Mouse (Mus musculus): ENCODE data around the gene Atp2b2. TPM values are rescaled to one million over a fixed set of nuclear protein-coding genes. Genes with fewer than 3 reads are reported as not detected.

The Atp2b2 gene
- total and polyA plus RNA-seq, 3 experiments, result 0.04 TPM; not detected in 2

- TF ChIP-seq JUND (IDR thresholded peaks at IDR 0.05; ENCODE audit: low read depth, low read length) (no peak), UBTF (IDR thresholded peaks at IDR 0.05; ENCODE audit: borderline replicate concordance, insufficient read depth, low read depth, low read length) (no peak), EP300 (IDR thresholded peaks at IDR 0.05; ENCODE audit: low read depth in 1 of 2, low read length in 2 of 2) (no peak), POLR2A (IDR thresholded peaks at IDR 0.05; ENCODE audit: control insufficient read depth in 1 of 2, insufficient read depth in 1 of 2, low read depth in 1 of 2, low read length in 2 of 2, poor library complexity in 1 of 2) (no peak)
Observed at GRCm38 (mm10) chr6:113745117-113745516, 297.3 kb downstream of the Atp2b2 start.

GRCm38 (mm10) chr6:113743111-113743510 lies 299.3 kb downstream of the Atp2b2 start:
- H3K27me3 ChIP-seq (ENCODE audit: control insufficient read depth in 1 of 2, insufficient read depth in 2 of 2, low read length in 2 of 2), result peaks cover 6 to 8% of the 10 kb centered on the region in 2 experiments
- no peak overlapping the region for H3K9ac ChIP-seq (ENCODE audit: control insufficient read depth, low read depth, low read length, poor library complexity, severe bottlenecking)
- no peak overlapping the region for H3K27ac ChIP-seq (ENCODE audit: control insufficient read depth, low read depth, low read length)
- H3K4me1 ChIP-seq (ENCODE audit: control insufficient read depth in 1 of 2, insufficient read depth in 2 of 2, low read length in 2 of 2), result peaks cover 0 to 9% of the 10 kb centered on the region in 2 experiments; a peak in 3 of 4 replicates
- TF ChIP-seq CHD1 (IDR thresholded peaks at IDR 0.05; ENCODE audit: low read depth, low read length) (no peak), NRF1 (IDR thresholded peaks at IDR 0.05; ENCODE audit: insufficient read depth, low read depth, low read length, poor library complexity, severe bottlenecking) (no peak), GATA1 (IDR thresholded peaks at IDR 0.05; ENCODE audit: low read depth, low read length) (no peak), RAD21 (IDR thresholded peaks at IDR 0.05; ENCODE audit: low read depth, low read length) (no peak)
- H3K79me2 ChIP-seq (ENCODE audit: control insufficient read depth, insufficient read depth, low read length, poor library complexity), result peaks cover 22% of the 10 kb centered on the region
- DNase-seq (ENCODE audit: low read depth, low spot score), result no peak
- H3K36me3 ChIP-seq (ENCODE audit: control insufficient read depth in 1 of 2, insufficient read depth in 2 of 2, low read length in 2 of 2), result peaks cover 2 to 7% of the 10 kb centered on the region in 2 experiments; a peak in 2 of 4 replicates
- H3K4me3 ChIP-seq (ENCODE audit: control insufficient read depth in 1 of 2, insufficient read depth in 1 of 2, low read depth in 2 of 2, low read length in 2 of 2), result no peak overlapping the region
- no peaks in the 10 kb centered on the region for H3K9me3 ChIP-seq (replicated peaks; ENCODE audit: insufficient read depth, low read length)

More at GRCm38 (mm10) chr6:113745117-113745516, 297.3 kb downstream of the Atp2b2 start:
- H3K27ac ChIP-seq (ENCODE audit: control insufficient read depth, low read depth, low read length), result no peak overlapping the region
- H3K9me3 ChIP-seq (replicated peaks; ENCODE audit: insufficient read depth, low read length), result no peaks in the 10 kb centered on the region
- H3K79me2 ChIP-seq (ENCODE audit: control insufficient read depth, insufficient read depth, low read length, poor library complexity), result peaks cover 4% of the 10 kb centered on the region
- H3K27me3 ChIP-seq (ENCODE audit: control insufficient read depth in 1 of 2, insufficient read depth in 2 of 2, low read length in 2 of 2), result peaks cover 6 to 9% of the 10 kb centered on the region in 2 experiments
- no peaks in the 10 kb centered on the region for H3K4me1 ChIP-seq (ENCODE audit: control insufficient read depth in 1 of 2, insufficient read depth in 2 of 2, low read length in 2 of 2)
- H3K4me3 ChIP-seq (ENCODE audit: control insufficient read depth in 1 of 2, insufficient read depth in 1 of 2, low read depth in 2 of 2, low read length in 2 of 2), result no peak overlapping the region
- H3K36me3 ChIP-seq (ENCODE audit: control insufficient read depth in 1 of 2, insufficient read depth in 2 of 2, low read length in 2 of 2), result no peaks in the 10 kb centered on the region
- no peak for DNase-seq (ENCODE audit: low read depth, low spot score)
- no peak overlapping the region for H3K9ac ChIP-seq (ENCODE audit: control insufficient read depth, low read depth, low read length, poor library complexity, severe bottlenecking)

GRCm38 (mm10) chr6:113742321-113742720 lies 300.1 kb downstream of the Atp2b2 start:
- DNase-seq (ENCODE audit: low read depth, low spot score), result no peak
- Histone ChIP-seq H3K9me3 (replicated peaks; ENCODE audit: insufficient read depth, low read length) (no peaks in the 10 kb centered on the region), H3K9ac (ENCODE audit: control insufficient read depth, low read depth, low read length, poor library complexity, severe bottlenecking) (no peak overlapping the region), H3K27me3 (ENCODE audit: control insufficient read depth in 1 of 2, insufficient read depth in 2 of 2, low read length in 2 of 2) (peaks cover 6 to 7% of the 10 kb centered on the region in 2 experiments), H3K4me1 (ENCODE audit: control insufficient read depth in 1 of 2, insufficient read depth in 2 of 2, low read length in 2 of 2) (peaks cover 0 to 9% of the 10 kb centered on the region in 2 experiments; a peak in 3 of 4 replicates), H3K27ac (ENCODE audit: control insufficient read depth, low read depth, low read length) (no peak overlapping the region), H3K79me2 (ENCODE audit: control insufficient read depth, insufficient read depth, low read length, poor library complexity) (peaks cover 27% of the 10 kb centered on the region), H3K4me3 (ENCODE audit: control insufficient read depth in 1 of 2, insufficient read depth in 1 of 2, low read depth in 2 of 2, low read length in 2 of 2) (no peak overlapping the region), H3K36me3 (ENCODE audit: control insufficient read depth in 1 of 2, insufficient read depth in 2 of 2, low read length in 2 of 2) (peaks cover 2 to 7% of the 10 kb centered on the region in 2 experiments; a peak in 2 of 4 replicates)
- no peak for TF ChIP-seq MYB (IDR thresholded peaks at IDR 0.05; ENCODE audit: low read depth, low read length)
- TF ChIP-seq CTCF (IDR thresholded peaks at IDR 0.05 in 2 of 3, conservative IDR thresholded peaks at IDR 0.05 in 1 of 3; ENCODE audit: control insufficient read depth in 1 of 3, insufficient read depth in 1 of 3, low read depth in 2 of 3, low read length in 3 of 3, poor library complexity in 1 of 3, severe bottlenecking in 1 of 3), result no peak
- TF ChIP-seq GABPA (IDR thresholded peaks at IDR 0.05; ENCODE audit: low read depth, low read length), result no peak
- no peak for TF ChIP-seq MAX (IDR thresholded peaks at IDR 0.05; ENCODE audit: low read length)
- TF ChIP-seq UBTF (IDR thresholded peaks at IDR 0.05; ENCODE audit: borderline replicate concordance, insufficient read depth, low read depth, low read length), result no peak
- TF ChIP-seq MAFK (IDR thresholded peaks at IDR 0.05; ENCODE audit: borderline replicate concordance, low read depth, low read length), result no peak
- no peak for TF ChIP-seq TAL1 (IDR thresholded peaks at IDR 0.05; ENCODE audit: low read length)
- no peak for TF ChIP-seq POLR2AphosphoS2 (IDR thresholded peaks at IDR 0.05; ENCODE audit: low read length)
- TF ChIP-seq MEF2A (IDR thresholded peaks at IDR 0.05; ENCODE audit: extremely low read depth, insufficient replicate concordance, low read depth, low read length, poor library complexity, severe bottlenecking), result no peak

Data from MEL (cell line).